Mouse (Mus musculus) heart, embryonic 15.5 days (tissue): ENCODE results near the gene Polr2h. TPM values are rescaled to one million over a fixed set of nuclear protein-coding genes. Genes with fewer than 3 reads are reported as not detected.

Experiments used
- polyA plus RNA-seq: library from polyadenylated mRNA; unstranded; fragments of >200 nt; fragmentation: Nextera tagmentation; extraction: Ambion mirVana; gene quantifications from 2 replicates; pipeline ENCODE4 v1.2.1, GENCODE M21; 2015

Gene Polr2h
- polyA plus RNA-seq, 1 experiment from 2014 or later = 41.0 TPM

Other genes with a start within 250 kb of the Polr2h start
- 66.6 and 75.9 TPM in 2 replicates for gene Eif2b5, start 218.8 kb upstream of the Polr2h start, polyA plus RNA-seq
- 16.9 and 24.3 TPM in 2 replicates for gene Dvl3, start 200.7 kb upstream of the Polr2h start, polyA plus RNA-seq
- 440 and 469 TPM in 2 replicates for gene Ap2m1, start 182.2 kb upstream of the Polr2h start, polyA plus RNA-seq
- 47.1 and 50.5 TPM in 2 replicates for gene Abcf3, start 169.1 kb upstream of the Polr2h start, polyA plus RNA-seq
- gene Vwa5b2, start 128.2 kb upstream of the Polr2h start, polyA plus RNA-seq = 0.09 and 0.80 TPM in 2 replicates
- gene Eef1akmt4, start 106.1 kb upstream of the Polr2h start, polyA plus RNA-seq = 13.4 and 17.6 TPM in 2 replicates
- gene Gm49333, start 106.1 kb upstream of the Polr2h start, polyA plus RNA-seq = not detected in 2 replicates
- 23.6 and 30.7 TPM in 2 replicates for gene Alg3, start 105.9 kb upstream of the Polr2h start, polyA plus RNA-seq
- gene Camk2n2, start 96.4 kb upstream of the Polr2h start, polyA plus RNA-seq = 0.31 and 0.46 TPM in 2 replicates
- gene Ece2, start 87.8 kb upstream of the Polr2h start, polyA plus RNA-seq = 0.93 and 1.5 TPM in 2 replicates
- gene Psmd2, start 66.0 kb upstream of the Polr2h start, polyA plus RNA-seq = 202 and 242 TPM in 2 replicates
- 95.3 and 129 TPM in 2 replicates for gene Eif4g1, start 49.4 kb upstream of the Polr2h start, polyA plus RNA-seq
- gene Fam131a, start 24.4 kb upstream of the Polr2h start, polyA plus RNA-seq = 7.1 and 9.0 TPM in 2 replicates
- 3.8 and 6.5 TPM in 2 replicates for gene Clcn2, start 81 bp downstream of the Polr2h start, polyA plus RNA-seq
- 1.1 and 2.2 TPM in 2 replicates for gene Chrd, start 15.5 kb downstream of the Polr2h start, polyA plus RNA-seq
- gene Thpo, start 16.8 kb downstream of the Polr2h start, polyA plus RNA-seq = 0.08 and 0.34 TPM in 2 replicates